Mouse (Mus musculus) left cerebral cortex, adult 8-10 months (tissue): ENCODE measurements at regions not wholly inside any gene's neighbourhood (a gene's known extent, or its start where the extent isn't known, plus 50 kb on each side); places are given as distances from the start of the nearest gene placed in this dataset.

Source experiments
- DNase-seq, 2 experiments: peaks; one replicate each; pipeline ENCODE4 v3.0.0; 2022; ENCODE audit warnings: low spot score in 2 of 2

- no peak for DNase-seq
Observed at GRCm38 (mm10) chr14:87864388-87865215, 448.2 kb downstream of the Tdrd3 start.

- no peak for DNase-seq
Observed at GRCm38 (mm10) chr14:87865216-87866202, 449.1 kb downstream of the Tdrd3 start.

GRCm38 (mm10) chr14:87901784-87902183 is 485.3 kb downstream of the Tdrd3 start:
- no peak for DNase-seq

GRCm38 (mm10) chr14:87902416-87902815 is 486.0 kb downstream of the Tdrd3 start:
- no peak for DNase-seq
